11 mouse cellular contexts compared by ENCODE assay signal in genomic region chr3:96522149-96522548, GRCm38 (mm10). TPM values are rescaled to one million over a fixed set of nuclear protein-coding genes. Genes with fewer than 3 reads are reported as not detected.
DNase-seq lines count a peak whose midpoint lies in the region; ATAC-seq and TF ChIP-seq lines count a peak whose summit lies in the region.
"Had no signal": no experiment of that assay in that cellular context is flagged by ENCODE, and none has a peak within 500 bp of the region (broad histone marks: within the 10 kb centered on the region; RNA-seq: fewer than 3 reads in every experiment).

No protein-coding gene starts in this region.

- no peak overlapping the region for H3K4me3 ChIP-seq in intestine, postnatal 0 days (ENCODE audit: low read depth, low read length)
- H3K4me3 ChIP-seq in intestine, embryonic 16.5 days (ENCODE audit: low read length), result no peak overlapping the region
- no peak overlapping the region for H3K4me3 ChIP-seq in embryonic facial prominence, embryonic 10.5 days

- no peak overlapping the region for H3K27ac ChIP-seq in intestine, postnatal 0 days (ENCODE audit: low read depth, low read length)
- no peak overlapping the region for H3K27ac ChIP-seq in intestine, embryonic 16.5 days (ENCODE audit: low read length)
- H3K27ac ChIP-seq in embryonic facial prominence, embryonic 10.5 days (replicated peaks), result no peak overlapping the region

- H3K27me3 ChIP-seq in intestine, postnatal 0 days (replicated peaks; ENCODE audit: control insufficient read depth, insufficient read depth, low read length), result peaks cover 18% of the 10 kb centered on the region
- H3K27me3 ChIP-seq in intestine, embryonic 16.5 days (replicated peaks; ENCODE audit: control insufficient read depth, insufficient read depth, low read length), result peaks cover 17% of the 10 kb centered on the region
- peaks cover 23% of the 10 kb centered on the region for H3K27me3 ChIP-seq in embryonic facial prominence, embryonic 10.5 days (replicated peaks; ENCODE audit: low read depth, poor library complexity, severe bottlenecking)

- no peak overlapping the region for H3K9ac ChIP-seq in intestine, postnatal 0 days (ENCODE audit: low read depth, low read length)
- no peak overlapping the region for H3K9ac ChIP-seq in intestine, embryonic 16.5 days (ENCODE audit: low read depth, low read length)

- H3K36me3 ChIP-seq in intestine, postnatal 0 days (ENCODE audit: control insufficient read depth, insufficient read depth), result no peaks in the 10 kb centered on the region
- no peaks in the 10 kb centered on the region for H3K36me3 ChIP-seq in intestine, embryonic 16.5 days (ENCODE audit: control insufficient read depth, insufficient read depth, low read length)
- no peaks in the 10 kb centered on the region for H3K36me3 ChIP-seq in embryonic facial prominence, embryonic 10.5 days (replicated peaks)

- peak; percentile 52 for TF ChIP-seq CTCF in intestine, postnatal 0 days (IDR thresholded peaks at IDR 0.05; ENCODE audit: low read depth)

- WGBS in intestine, postnatal 0 days, result 65% methylated on average over 4 of the region's 4 CpGs
- WGBS in intestine, embryonic 16.5 days, result 63% methylated on average over 4 of the region's 4 CpGs
- 64% methylated on average over 4 of the region's 4 CpGs for WGBS in embryonic facial prominence, embryonic 10.5 days

- ATAC-seq in intestine, postnatal 0 days, result no peak
- ATAC-seq in intestine, embryonic 16.5 days, result no peak
- ATAC-seq in common myeloid progenitor, adult 5-6 weeks (replicated peaks; ENCODE audit: low read depth, poor library complexity, severe bottlenecking), result 0 out of 2 replicates have a peak, but pooled peaks have one; percentile 62

- H3K4me2 ChIP-seq in intestine, postnatal 0 days (replicated peaks; ENCODE audit: low read depth), result no peak overlapping the region
- H3K4me2 ChIP-seq in intestine, embryonic 16.5 days (ENCODE audit: low read depth, low read length), result no peak overlapping the region

- no peaks in the 10 kb centered on the region for H3K4me1 ChIP-seq in intestine, postnatal 0 days (replicated peaks; ENCODE audit: control insufficient read depth, insufficient read depth, low read length)
- H3K4me1 ChIP-seq in intestine, embryonic 16.5 days (ENCODE audit: control insufficient read depth, insufficient read depth, low read length), result peaks cover 4% of the 10 kb centered on the region
- H3K4me1 ChIP-seq in embryonic facial prominence, embryonic 10.5 days, result peaks cover 19% of the 10 kb centered on the region

- H3K9me3 ChIP-seq in intestine, postnatal 0 days (ENCODE audit: control insufficient read depth), result no peaks in the 10 kb centered on the region
- no peaks in the 10 kb centered on the region for H3K9me3 ChIP-seq in intestine, embryonic 16.5 days (ENCODE audit: control insufficient read depth, low read length)
- H3K9me3 ChIP-seq in embryonic facial prominence, embryonic 10.5 days, result no peaks in the 10 kb centered on the region

- DNase-seq in adrenal gland, adult 2 months, result peak; percentile 24
- DNase-seq in adrenal gland, adult (ENCODE audit: inconsistent age in 2 of 2, low spot score in 1 of 2), result no peak
- DNase-seq in 416B (ENCODE audit: low read depth), result peak; percentile 59
- DNase-seq in embryonic facial prominence, embryonic 10.5 days (ENCODE audit: low spot score), result no peak
- DNase-seq in kidney, adult 18-20 months, result no peak
- DNase-seq: cerebellum, adult 18-20 months; heart, postnatal 36 days had no signal

RNA-seq across cellular contexts. Expression of gene Hfe2, which starts 2.8 kb away (rescaled TPM):
- total RNA-seq in adrenal gland, adult 2 months (2021), result under 1 TPM in 1 of 2 experiments, not detected in 1; 0.23 TPM
- 0.11 and 0.31 TPM in 2 replicates for polyA plus RNA-seq in adrenal gland, adult 2 months (2012; rRNA removed)
- 0.07 TPM in 1 of 2 replicates, not detected in the other for polyA plus RNA-seq in intestine, postnatal 0 days (2015; fragmentation: Nextera tagmentation; extraction: Ambion mirVana)
- polyA plus RNA-seq in intestine, embryonic 16.5 days (2015; fragmentation: Nextera tagmentation; extraction: Ambion mirVana), result 0.15 and 0.37 TPM in 2 replicates
- not detected in 2 replicates for total RNA-seq in common myeloid progenitor, adult 5-6 weeks (2017)
- 1.4 and 1.5 TPM in 2 replicates for polyA plus RNA-seq in embryonic facial prominence, embryonic 10.5 days (2016; fragmentation: Nextera tagmentation; extraction: Ambion mirVana)

RNA-seq across cellular contexts. Expression of gene Txnip, which starts 35.6 kb away (rescaled TPM):
- 100 to 1,000 TPM; 421 to 430 TPM for total RNA-seq in adrenal gland, adult 2 months (2021)
- 390 and 481 TPM in 2 replicates for polyA plus RNA-seq in adrenal gland, adult 2 months (2012; rRNA removed)
- 244 and 254 TPM in 2 replicates for polyA plus RNA-seq in intestine, postnatal 0 days (2015; fragmentation: Nextera tagmentation; extraction: Ambion mirVana)
- 146 and 152 TPM in 2 replicates for polyA plus RNA-seq in intestine, embryonic 16.5 days (2015; fragmentation: Nextera tagmentation; extraction: Ambion mirVana)
- 163 and 170 TPM in 2 replicates for total RNA-seq in common myeloid progenitor, adult 5-6 weeks (2017)
- polyA plus RNA-seq in embryonic facial prominence, embryonic 10.5 days (2016; fragmentation: Nextera tagmentation; extraction: Ambion mirVana), result 31.2 and 34.9 TPM in 2 replicates

RNA-seq across cellular contexts. Expression of gene Gm16253, which starts 54.6 kb away (rescaled TPM):
- total RNA-seq in adrenal gland, adult 2 months (2021), result not detected
- not detected in 2 replicates for polyA plus RNA-seq in adrenal gland, adult 2 months (2012; rRNA removed)
- polyA plus RNA-seq in intestine, postnatal 0 days (2015; fragmentation: Nextera tagmentation; extraction: Ambion mirVana), result 0.31 and 0.41 TPM in 2 replicates
- polyA plus RNA-seq in intestine, embryonic 16.5 days (2015; fragmentation: Nextera tagmentation; extraction: Ambion mirVana), result 0.45 and 0.97 TPM in 2 replicates
- total RNA-seq in common myeloid progenitor, adult 5-6 weeks (2017), result not detected in 2 replicates
- polyA plus RNA-seq in embryonic facial prominence, embryonic 10.5 days (2016; fragmentation: Nextera tagmentation; extraction: Ambion mirVana), result 1.6 and 1.9 TPM in 2 replicates
- total RNA-seq: left cerebral cortex, postnatal 14 days had no signal

Comparison
In these comparisons a context has a peak if more than half of its experiments do, and no peak if none do; other contexts are left out.
1. DNase-seq: peak in adrenal gland, adult 2 months (single experiment) and 416B (single experiment); none in adrenal gland, adult (0 of 2), embryonic facial prominence, embryonic 10.5 days (single experiment) and kidney, adult 18-20 months (single experiment).